Mouse (Mus musculus): ENCODE results near the gene Ankrd42. TPM values are rescaled to one million over a fixed set of nuclear protein-coding genes. Genes with fewer than 3 reads are reported as not detected.

The Ankrd42 gene
- polyA plus RNA-seq, 1 experiment from 2014 or later: 0.67 TPM

GRCm38 (mm10) chr7:92558744-92559143 is 78.2 kb downstream of the Ankrd42 start:
- WGBS (ENCODE audit: insufficient replicate concordance): 61% methylated on average over 2 of the region's 2 CpGs
- Histone ChIP-seq H3K36me3 (replicated peaks; ENCODE audit: insufficient read depth, low read length) (no peaks in the 10 kb centered on the region), H3K27me3 (ENCODE audit: insufficient read depth, low read length) (no peaks in the 10 kb centered on the region), H3K9me3 (ENCODE audit: low read length) (no peaks in the 10 kb centered on the region), H3K4me1 (ENCODE audit: insufficient read depth) (peaks cover 12% of the 10 kb centered on the region), H3K9ac (replicated peaks) (no peak overlapping the region), H3K4me3 (ENCODE audit: low read depth, low read length) (no peak overlapping the region), H3K4me2 (ENCODE audit: low read depth, low read length) (peak overlapping the region; percentile 14; the same call in 1 of the 2 replicates), H3K27ac (ENCODE audit: low read depth) (peak overlapping the region; percentile 44)
- ATAC-seq (0 out of 2 replicates have a peak, but pooled peaks have one; percentile 24), DNase-seq (no peak)
- TF ChIP-seq CTCF (IDR thresholded peaks at IDR 0.05; ENCODE audit: low read depth): no peak
- peak; percentile 79 for TF ChIP-seq EP300 (IDR thresholded peaks at IDR 0.05; ENCODE audit: low read depth)

GRCm38 (mm10) chr7:92550990-92551392 is 86.0 kb downstream of the Ankrd42 start:
- WGBS (ENCODE audit: insufficient replicate concordance): 47% methylated on average over 4 of the region's 4 CpGs
- no peak overlapping the region for H3K27ac ChIP-seq (ENCODE audit: low read depth)
- H3K9ac ChIP-seq (replicated peaks): no peak overlapping the region
- no peak overlapping the region for H3K4me3 ChIP-seq (ENCODE audit: low read depth, low read length)
- no peak overlapping the region for H3K4me2 ChIP-seq (ENCODE audit: low read depth, low read length)
- no peak for ATAC-seq
- no peak for DNase-seq
- no peaks in the 10 kb centered on the region for H3K4me1 ChIP-seq (ENCODE audit: insufficient read depth)
- no peak for TF ChIP-seq EP300 (IDR thresholded peaks at IDR 0.05; ENCODE audit: low read depth)
- peak; percentile 68 for TF ChIP-seq CTCF (IDR thresholded peaks at IDR 0.05; ENCODE audit: low read depth)
- H3K9me3 ChIP-seq (ENCODE audit: low read length): no peaks in the 10 kb centered on the region
- H3K27me3 ChIP-seq (ENCODE audit: insufficient read depth, low read length): no peaks in the 10 kb centered on the region
- no peaks in the 10 kb centered on the region for H3K36me3 ChIP-seq (replicated peaks; ENCODE audit: insufficient read depth, low read length)

- no peak for DNase-seq
- Histone ChIP-seq H3K9ac (replicated peaks) (no peak overlapping the region), H3K36me3 (replicated peaks; ENCODE audit: insufficient read depth, low read length) (no peaks in the 10 kb centered on the region), H3K4me1 (ENCODE audit: insufficient read depth) (no peaks in the 10 kb centered on the region), H3K4me3 (ENCODE audit: low read depth, low read length) (no peak overlapping the region), H3K27me3 (ENCODE audit: insufficient read depth, low read length) (no peaks in the 10 kb centered on the region), H3K27ac (ENCODE audit: low read depth) (no peak overlapping the region), H3K9me3 (ENCODE audit: low read length) (no peaks in the 10 kb centered on the region), H3K4me2 (ENCODE audit: low read depth, low read length) (no peak overlapping the region)
- whole genome bisulfite sequencing (ENCODE audit: insufficient replicate concordance): 87% methylated on average over 6 of the region's 6 CpGs
- no peak for ATAC-seq
- TF ChIP-seq EP300 (IDR thresholded peaks at IDR 0.05; ENCODE audit: low read depth) (no peak), CTCF (IDR thresholded peaks at IDR 0.05; ENCODE audit: low read depth) (no peak)
Observed at GRCm38 (mm10) chr7:92550248-92550989, 86.5 kb downstream of the Ankrd42 start.

- Histone ChIP-seq H3K4me3 (ENCODE audit: low read depth, low read length) (no peak overlapping the region), H3K36me3 (replicated peaks; ENCODE audit: insufficient read depth, low read length) (no peaks in the 10 kb centered on the region), H3K4me2 (ENCODE audit: low read depth, low read length) (no peak overlapping the region), H3K27me3 (ENCODE audit: insufficient read depth, low read length) (no peaks in the 10 kb centered on the region), H3K9ac (replicated peaks) (no peak overlapping the region), H3K9me3 (ENCODE audit: low read length) (no peaks in the 10 kb centered on the region), H3K4me1 (ENCODE audit: insufficient read depth) (no peaks in the 10 kb centered on the region), H3K27ac (ENCODE audit: low read depth) (no peak overlapping the region)
- TF ChIP-seq CTCF (IDR thresholded peaks at IDR 0.05; ENCODE audit: low read depth) (no peak), EP300 (IDR thresholded peaks at IDR 0.05; ENCODE audit: low read depth) (no peak)
- ATAC-seq (no peak), DNase-seq (no peak)
- 67% methylated on average over 2 of the region's 2 CpGs for WGBS (ENCODE audit: insufficient replicate concordance)
Observed at GRCm38 (mm10) chr7:92546763-92547162, 90.2 kb downstream of the Ankrd42 start.

GRCm38 (mm10) chr7:92532351-92533036 is 104.4 kb downstream of the Ankrd42 start:
- no peaks in the 10 kb centered on the region for H3K36me3 ChIP-seq (replicated peaks; ENCODE audit: insufficient read depth, low read length)
- H3K9me3 ChIP-seq (ENCODE audit: low read length): no peaks in the 10 kb centered on the region
- H3K9ac ChIP-seq (replicated peaks): no peak overlapping the region
- no peak for TF ChIP-seq CTCF (IDR thresholded peaks at IDR 0.05; ENCODE audit: low read depth)
- TF ChIP-seq EP300 (IDR thresholded peaks at IDR 0.05; ENCODE audit: low read depth): no peak
- WGBS (ENCODE audit: insufficient replicate concordance): 71% methylated on average over 6 of the region's 6 CpGs
- ATAC-seq: no peak
- no peaks in the 10 kb centered on the region for H3K4me1 ChIP-seq (ENCODE audit: insufficient read depth)
- H3K27ac ChIP-seq (ENCODE audit: low read depth): no peak overlapping the region
- H3K27me3 ChIP-seq (ENCODE audit: insufficient read depth, low read length): no peaks in the 10 kb centered on the region
- H3K4me2 ChIP-seq (ENCODE audit: low read depth, low read length): no peak overlapping the region
- no peak for DNase-seq
- H3K4me3 ChIP-seq (ENCODE audit: low read depth, low read length): no peak overlapping the region

Other genes starting within 250 kb of the Ankrd42 start
- 13.3 and 15.4 TPM in 2 replicates for gene Ccdc90b, start 76.0 kb downstream of the Ankrd42 start, polyA plus RNA-seq (2015; fragmentation: Nextera tagmentation; extraction: Ambion mirVana)
- gene Pcf11, start 32.8 kb upstream of the Ankrd42 start, polyA plus RNA-seq (2015; fragmentation: Nextera tagmentation; extraction: Ambion mirVana): 7.0 and 8.0 TPM in 2 replicates
- gene Rab30, start 104.5 kb upstream of the Ankrd42 start, polyA plus RNA-seq (2015; fragmentation: Nextera tagmentation; extraction: Ambion mirVana): 28.8 and 28.9 TPM in 2 replicates
- gene Ddias, start 237.1 kb upstream of the Ankrd42 start, polyA plus RNA-seq (2015; fragmentation: Nextera tagmentation; extraction: Ambion mirVana): 3.7 and 3.9 TPM in 2 replicates
- 10.2 and 11.5 TPM in 2 replicates for gene Prcp, start 237.3 kb upstream of the Ankrd42 start, polyA plus RNA-seq (2015; fragmentation: Nextera tagmentation; extraction: Ambion mirVana)

Measured in liver, postnatal 0 days (tissue).